Mouse (Mus musculus) CD4-positive, CD25-positive, alpha-beta regulatory T cell, adult 4 months (primary cell): ENCODE measurements around the gene Sept1. TPM values are rescaled to one million over a fixed set of nuclear protein-coding genes. Genes with fewer than 3 reads are reported as not detected.
"Not testable (repeated sequence)": the region's sequence is repeated elsewhere in the genome, so short reads cannot be mapped to it uniquely, and the experiment has no call there.

Source experiments
- ATAC-seq: one replicate; pipeline ENCODE4 v1.8.0; 2017
- polyA plus RNA-seq, 2 experiments: library from polyadenylated mRNA; unstranded; fragments of 100-300 nt; shearing (Covaris generic); gene quantifications; one replicate each; pipeline ENCODE4 v1.2.1; 2017

Sept1 gene
- polyA plus RNA-seq, 2 experiments from 2014 or later = 819 to 912 TPM

DNA sequence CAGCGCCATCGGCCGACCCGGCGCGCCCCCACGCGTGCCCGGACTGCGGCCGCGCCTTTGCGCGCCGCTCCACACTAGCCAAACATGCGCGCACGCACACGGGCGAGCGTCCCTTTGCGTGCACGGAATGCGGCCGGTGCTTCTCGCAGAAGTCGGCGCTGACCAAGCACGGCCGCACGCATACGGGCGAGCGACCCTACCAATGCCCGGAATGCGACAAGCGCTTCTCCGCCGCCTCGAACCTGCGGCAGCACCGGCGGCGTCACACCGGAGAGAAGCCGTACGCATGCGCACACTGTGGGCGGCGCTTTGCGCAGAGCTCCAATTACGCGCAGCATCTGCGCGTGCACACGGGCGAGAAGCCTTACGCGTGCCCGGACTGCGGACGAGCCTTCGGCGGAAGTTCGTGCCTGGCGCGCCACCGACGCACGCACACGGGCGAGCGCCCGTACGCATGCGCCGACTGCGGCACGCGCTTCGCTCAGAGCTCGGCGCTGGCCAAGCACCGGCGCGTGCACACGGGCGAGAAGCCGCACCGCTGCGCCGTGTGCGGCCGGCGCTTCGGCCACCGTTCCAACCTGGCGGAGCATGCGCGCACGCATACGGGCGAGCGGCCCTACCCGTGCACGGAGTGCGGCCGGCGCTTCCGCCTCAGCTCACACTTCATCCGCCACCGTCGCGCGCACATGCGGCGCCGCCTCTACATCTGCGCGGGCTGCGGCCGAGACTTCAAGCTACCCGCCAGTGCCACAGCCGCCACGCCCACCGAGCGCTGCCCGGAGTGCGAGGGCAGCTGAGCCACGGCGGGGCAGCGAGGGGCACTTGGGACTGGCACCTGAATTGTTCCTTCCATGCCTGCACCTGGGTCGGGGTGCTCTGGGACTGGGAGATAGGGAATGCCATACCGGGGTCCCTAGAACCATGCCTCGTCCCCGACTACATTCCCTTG, 21.2 kb upstream of the Sept1 start:
- ATAC-seq = peak; percentile 92

GRCm38 (mm10) chr7:127253341-127253740, 20.4 kb upstream of the Sept1 start:
- ATAC-seq = no peak

DNA sequence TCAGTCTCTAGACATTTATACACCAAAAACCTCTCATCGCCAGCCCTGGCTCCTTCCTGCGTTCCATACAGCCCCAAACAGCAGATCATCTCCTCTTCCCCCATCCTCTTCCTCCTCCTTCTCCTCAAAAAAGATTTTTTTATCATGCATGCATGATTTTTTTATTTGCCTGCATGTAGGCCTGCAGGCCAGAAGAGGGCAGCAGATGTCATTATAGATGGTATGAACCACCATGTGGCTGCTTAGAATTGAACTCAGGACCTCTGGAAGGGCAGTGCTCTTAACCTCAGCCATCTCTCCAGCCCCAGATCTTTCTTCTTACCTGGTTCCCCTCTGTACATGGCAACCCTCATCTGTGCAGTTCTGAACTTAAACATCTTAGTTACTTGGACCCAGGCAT, 19.5 kb upstream of the Sept1 start:
- no peak for ATAC-seq

DNA sequence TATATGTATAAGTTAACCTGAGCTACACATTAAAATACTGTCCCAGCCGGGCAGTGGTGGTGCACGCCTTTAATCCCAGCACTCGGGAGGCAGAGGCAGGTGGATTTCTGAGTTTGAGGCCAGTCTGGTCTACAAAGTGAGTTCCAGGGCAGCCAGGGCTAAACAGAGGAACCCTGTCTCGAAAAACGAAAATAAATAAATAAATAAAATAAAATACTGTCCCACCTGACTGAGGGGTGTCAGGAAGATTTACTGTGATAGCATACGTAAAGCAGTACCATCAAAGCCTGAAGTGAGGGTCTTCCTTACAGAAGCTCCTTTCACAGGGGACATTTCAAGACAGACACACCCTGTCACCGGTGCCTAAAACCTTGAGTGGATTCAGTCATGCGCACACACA, 17.6 kb upstream of the Sept1 start:
- not testable (repeated sequence) for ATAC-seq

DNA sequence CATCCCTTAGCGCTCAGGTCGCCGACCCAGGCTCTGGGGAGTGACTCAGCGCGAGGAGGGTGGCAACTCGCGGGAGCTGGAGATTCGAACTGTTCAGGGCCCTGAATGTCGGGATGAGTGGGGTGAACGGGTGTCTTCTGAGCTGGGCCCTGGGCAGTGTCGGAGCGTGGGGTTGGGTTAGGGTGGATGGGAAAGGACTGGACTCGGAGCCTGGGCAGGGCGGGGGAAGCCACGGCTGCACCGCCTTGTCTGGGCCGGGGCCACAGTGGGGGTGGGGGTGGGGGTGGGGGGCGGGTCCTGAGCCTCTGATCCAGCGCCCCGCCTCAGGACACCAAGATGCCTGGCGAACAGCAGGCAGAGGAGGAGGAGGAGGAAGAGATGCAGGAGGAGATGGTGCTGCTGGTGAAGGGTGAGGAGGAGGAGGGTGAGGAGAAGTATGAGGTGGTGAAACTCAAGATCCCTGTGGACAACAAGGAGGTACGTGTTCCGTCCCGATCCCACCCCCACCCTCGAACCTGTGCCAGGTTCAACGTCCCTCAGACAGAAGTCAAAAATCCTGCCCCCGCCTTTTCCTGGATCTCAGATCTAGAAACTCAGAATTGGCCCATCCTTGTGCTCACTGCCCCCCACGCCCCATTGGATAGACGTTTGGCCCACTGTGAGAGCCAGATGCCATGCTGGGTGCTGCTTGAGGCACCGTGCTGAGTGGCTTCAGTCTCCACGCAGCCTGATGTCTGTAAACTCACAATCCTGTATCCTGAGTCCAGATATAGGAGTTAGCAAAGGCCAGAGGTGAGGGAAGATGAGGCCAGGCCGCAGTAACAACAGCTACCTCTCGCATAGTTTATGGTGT, 12.0 kb upstream of the Sept1 start:
- no peak for ATAC-seq

DNA sequence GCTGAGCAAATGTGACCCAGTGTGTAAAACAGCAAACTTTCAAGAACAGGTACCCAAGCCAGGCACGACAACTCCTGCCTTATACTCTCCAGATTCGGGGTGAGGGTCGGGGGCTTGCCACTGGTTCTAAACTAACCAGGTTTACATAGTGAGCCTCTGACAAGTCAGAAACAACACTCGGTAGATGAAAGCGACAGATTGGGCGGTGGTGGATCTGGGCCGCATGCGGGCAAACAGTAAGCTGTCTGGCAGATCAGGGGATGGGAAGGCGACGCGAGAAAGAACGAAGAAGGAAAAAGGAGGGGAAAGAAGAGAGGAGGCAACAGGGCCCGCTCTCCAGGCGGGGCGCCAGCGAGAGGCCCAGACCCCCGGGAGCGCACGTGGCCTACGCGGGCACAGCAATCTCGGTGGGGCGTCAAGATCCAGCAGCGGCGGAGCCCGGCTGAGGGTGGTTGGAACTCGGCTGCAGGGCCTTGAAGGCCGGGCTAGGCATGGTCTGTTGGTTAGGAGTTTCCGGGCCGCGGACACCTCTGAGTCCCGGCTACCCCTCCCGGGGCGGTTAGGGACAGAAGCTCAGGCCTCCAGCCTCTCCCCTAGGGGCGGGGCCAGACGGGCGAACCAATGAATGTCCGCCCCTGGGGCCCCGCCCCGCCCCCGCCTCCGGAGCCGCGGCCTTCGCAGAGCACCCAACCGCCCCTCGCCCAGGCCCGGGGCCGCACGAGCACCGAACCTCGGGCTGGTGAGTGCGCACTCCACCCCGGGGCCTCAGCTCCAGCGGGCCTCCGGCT, 11.1 kb upstream of the Sept1 start, which contains the start of gene Zfp771:
Zfp771 (plus strand) TSS at position 405 of the 788 bp plus-strand sequence.
- ATAC-seq = peak; percentile 89

DNA sequence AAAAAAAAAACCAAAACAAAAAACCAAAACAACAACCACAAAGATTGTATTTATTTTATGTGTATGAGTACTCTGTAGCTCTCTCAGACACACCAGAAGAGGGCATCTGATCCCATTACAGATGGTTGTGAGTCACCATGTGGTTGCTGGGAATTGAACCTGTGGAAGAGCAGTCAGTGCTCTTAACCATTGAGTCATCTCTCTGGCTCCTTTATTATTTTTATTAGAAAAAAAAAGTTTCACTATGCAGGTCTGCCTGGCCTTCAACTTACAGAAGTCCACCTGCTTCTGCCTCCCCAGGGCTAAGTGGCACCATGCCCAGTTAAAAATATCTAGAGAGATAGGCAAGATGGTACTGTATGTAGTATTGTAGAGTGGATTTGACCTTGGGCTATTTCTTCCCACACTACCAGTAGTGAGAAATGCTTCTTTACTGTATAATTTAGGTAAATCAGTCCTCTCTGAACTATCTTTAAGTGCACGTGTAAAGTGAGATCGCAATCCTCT, 10.5 kb upstream of the Sept1 start:
- no peak for ATAC-seq

GRCm38 (mm10) chr7:127234777-127235176, 1.8 kb upstream of the Sept1 start:
- ATAC-seq = no peak

DNA sequence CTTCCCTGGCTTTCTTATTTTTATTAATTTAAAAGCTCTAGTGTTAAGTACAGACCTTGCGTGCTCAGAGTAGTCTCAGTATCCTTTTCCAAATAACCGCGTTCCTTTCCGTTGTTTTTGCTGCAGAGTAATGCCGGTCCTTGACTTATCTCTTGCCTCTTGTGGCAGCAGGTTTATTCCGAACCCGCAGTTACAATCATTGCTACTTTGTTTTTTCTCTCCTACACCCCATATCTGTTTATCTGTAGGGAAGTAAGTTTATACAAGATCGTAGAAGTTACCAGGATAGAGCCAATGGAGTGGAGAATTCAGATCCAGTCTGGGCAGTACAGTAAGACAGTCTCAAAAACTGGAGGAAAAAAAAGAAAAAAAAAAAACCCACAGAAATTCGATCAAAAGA, 835 bp upstream of the Sept1 start:
- ATAC-seq = no peak

DNA sequence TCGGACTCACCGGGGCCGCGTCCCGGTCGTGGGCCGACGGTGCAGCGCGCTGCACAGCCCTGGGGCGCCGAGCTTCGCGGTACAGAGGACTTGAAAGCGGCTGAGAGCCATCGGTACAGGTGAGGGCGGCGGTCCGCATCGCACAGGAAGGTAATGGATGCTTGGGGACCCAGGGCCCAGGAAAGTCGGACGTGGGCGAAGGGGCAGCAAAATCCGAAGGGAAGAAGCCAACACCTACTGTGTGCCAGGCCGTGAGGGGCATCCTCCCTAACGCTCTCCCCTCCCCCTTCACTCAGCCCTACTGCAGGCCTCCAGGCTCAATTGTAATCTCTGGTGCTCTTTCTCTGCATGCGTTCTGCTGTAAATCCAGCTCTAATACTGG, 429 bp upstream of the Sept1 start:
- ATAC-seq = peak; percentile 7

- peak; percentile 15 for ATAC-seq
These were observed 906 bp downstream of the Sept1 start for GRCm38 (mm10) chr7:127231826-127232621.

DNA sequence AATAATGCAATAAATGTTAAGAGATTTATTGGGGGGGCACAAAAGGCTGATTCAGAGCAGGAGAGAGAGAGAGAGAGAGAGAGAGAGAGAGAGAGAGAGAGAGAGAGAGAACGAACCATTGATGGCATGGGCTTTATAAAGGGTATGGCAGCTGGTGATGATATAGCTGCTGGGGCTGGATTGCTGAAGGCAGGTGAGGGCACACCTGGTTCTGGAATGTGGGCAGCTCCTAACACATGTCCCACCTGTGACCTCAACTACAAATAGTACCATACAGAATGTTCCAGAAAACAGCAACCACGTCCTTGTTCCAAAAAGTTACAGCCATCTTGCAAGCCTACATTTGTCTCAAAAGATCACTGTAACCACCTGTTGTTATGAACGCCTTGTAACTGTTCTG, 1.6 kb downstream of the Sept1 start:
- ATAC-seq = no peak

DNA sequence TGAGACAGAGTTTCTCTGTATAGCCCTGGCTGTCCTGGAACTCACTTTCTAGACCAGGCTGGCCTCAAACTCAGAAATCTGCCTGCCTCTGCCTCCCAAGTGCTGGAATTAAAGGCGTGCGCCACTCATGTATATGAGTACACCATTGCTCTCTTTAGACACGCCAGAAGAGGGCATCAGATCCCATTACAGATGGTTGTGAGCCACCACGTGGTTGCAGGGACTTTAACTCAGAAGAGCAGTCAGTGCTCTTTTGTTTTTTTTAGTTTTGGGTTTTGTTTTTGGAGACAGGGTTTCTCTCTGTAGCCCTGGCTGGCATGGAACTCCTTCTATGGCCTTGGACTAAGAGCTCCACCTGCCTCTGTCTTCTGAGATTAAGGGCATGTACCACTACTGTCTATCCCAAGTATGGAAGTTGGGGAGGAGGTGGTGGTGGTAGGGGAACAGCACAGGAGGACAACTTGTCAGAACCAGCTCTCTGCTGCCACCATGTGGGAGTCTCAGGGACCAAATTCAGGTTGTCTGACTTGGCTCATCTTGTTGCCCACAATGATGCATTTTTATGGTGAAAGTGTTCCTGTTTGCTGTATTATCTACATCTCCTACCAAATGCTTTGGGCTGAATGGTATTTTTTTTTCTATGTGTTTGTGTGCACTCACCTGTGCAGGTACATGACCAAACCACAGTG, 4.2 kb downstream of the Sept1 start:
- peak; percentile 56 for ATAC-seq

- ATAC-seq = no peak
These were observed 7.6 kb downstream of the Sept1 start for GRCm38 (mm10) chr7:127225147-127225995.

- no peak for ATAC-seq
These were observed 8.3 kb downstream of the Sept1 start for GRCm38 (mm10) chr7:127224616-127225015.

GRCm38 (mm10) chr7:127223515-127224478, 9.1 kb downstream of the Sept1 start:
- no peak for ATAC-seq

DNA sequence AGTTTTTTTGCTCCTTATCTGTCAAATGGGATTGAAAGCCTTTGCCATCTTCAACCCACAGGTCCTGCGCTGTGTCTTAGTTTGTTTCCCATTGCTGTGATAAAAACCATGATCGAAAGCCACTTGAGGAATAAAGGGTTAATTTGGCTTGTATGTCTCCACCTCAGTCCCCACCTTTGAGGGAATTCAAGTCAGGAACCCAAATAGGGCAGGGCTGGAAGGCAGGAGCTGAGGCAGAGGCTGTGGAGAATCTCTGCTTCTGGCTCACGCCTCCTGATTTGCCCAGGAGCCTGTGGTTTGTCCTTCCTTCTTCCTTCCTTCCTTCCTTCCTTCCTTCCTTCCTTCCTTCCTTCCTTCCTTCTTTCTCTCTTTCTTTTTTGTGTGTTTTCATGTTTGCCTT, 9.8 kb downstream of the Sept1 start:
- ATAC-seq = no peak

GRCm38 (mm10) chr7:127220440-127220839, 12.5 kb downstream of the Sept1 start:
- ATAC-seq = peak; percentile 85

DNA sequence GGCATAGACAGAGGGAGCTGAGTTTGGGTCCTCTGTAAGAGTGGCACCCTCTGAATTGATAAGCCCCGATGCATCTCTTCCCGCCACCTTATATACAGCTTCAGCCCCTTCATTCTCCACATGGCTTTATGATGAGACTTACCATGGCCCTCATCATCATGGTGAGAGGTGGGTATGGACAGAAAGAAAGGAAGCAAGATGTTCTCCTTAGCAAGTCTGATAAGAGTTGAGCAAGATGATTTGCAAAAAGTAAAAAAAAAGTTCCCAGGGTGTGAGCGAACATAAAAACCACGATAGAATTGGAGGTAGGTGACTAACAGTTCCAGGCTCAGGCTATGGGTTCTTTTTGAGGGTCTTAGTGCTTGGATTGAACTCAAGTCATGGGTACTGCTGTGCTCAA, 14.3 kb downstream of the Sept1 start:
- ATAC-seq = no peak
